In genomic region chr3:51128491-51129155, GRCm38 (mm10) we compare ENCODE assay signal across 10 mouse cellular contexts.
A peak's percentile ranks its signal among the peaks of the same experiment; 100 is the strongest.
DNase-seq lines count a peak whose midpoint lies in the region; TF ChIP-seq lines count a peak whose summit lies in the region.
"Had no signal": no experiment of that assay in that cellular context is flagged by ENCODE, and none has a peak within 500 bp of the region (broad histone marks: within the 10 kb centered on the region; RNA-seq: fewer than 3 reads in every experiment).

No protein-coding gene starts in this region.

- no peak for TF ChIP-seq CTCF in ES-Bruce4 (IDR thresholded peaks at IDR 0.05; ENCODE audit: low read depth, low read length)
- TF ChIP-seq CTCF in bone marrow, adult 2 months (IDR thresholded peaks at IDR 0.05; ENCODE audit: control insufficient read depth, insufficient read depth, low read length): no peak

- peak overlapping the region; percentile 97 for H3K27ac ChIP-seq in ES-Bruce4 (ENCODE audit: insufficient read depth, low read length)
- H3K27ac ChIP-seq in bone marrow, adult 2 months (ENCODE audit: control insufficient read depth, insufficient read depth, low read depth, low read length, poor library complexity): peak overlapping the region; percentile 7; the same call in 1 of the 2 replicates
- H3K27ac ChIP-seq: hindbrain, embryonic 10.5 days; limb, embryonic 13.5 days had no signal

- no peaks in the 10 kb centered on the region for H3K27me3 ChIP-seq in ES-Bruce4 (ENCODE audit: control insufficient read depth, insufficient read depth, low read length, poor library complexity, severe bottlenecking)
- H3K27me3 ChIP-seq: limb, embryonic 13.5 days had no signal

- no peak overlapping the region for H3K4me3 ChIP-seq in ES-Bruce4 (ENCODE audit: low read depth, low read length)
- no peak overlapping the region for H3K4me3 ChIP-seq in bone marrow, adult 2 months (replicated peaks; ENCODE audit: control insufficient read depth, low read depth, low read length)
- H3K4me3 ChIP-seq: hindbrain, embryonic 10.5 days; limb, embryonic 13.5 days had no signal

- no peaks in the 10 kb centered on the region for H3K9me3 ChIP-seq in ES-Bruce4 (replicated peaks; ENCODE audit: control insufficient read depth, insufficient read depth, low read length, poor library complexity, severe bottlenecking)
- H3K9me3 ChIP-seq: hindbrain, embryonic 10.5 days; limb, embryonic 13.5 days had no signal

- intact Hi-C loops in gastrocnemius, postnatal 36 days (cut with DNase I): no loop called here
- intact Hi-C loops in left cerebral cortex, postnatal 10 days (cut with DNase I): loop anchor here (10.0 kb wide), 1 partner anchor 744 kb away; no protein-coding TSS in a partner anchor

- peak; percentile 61 to 64 for DNase-seq in natural killer cell, adult 2 months (ENCODE audit: low spot score in 2 of 2)
- DNase-seq in thymus, postnatal 25 days: peak; percentile 52
- no peak for DNase-seq in gastrocnemius, adult 8-10 months (ENCODE audit: low spot score in 2 of 2)
- no peak for DNase-seq in gastrocnemius, postnatal 36 days
- no peak for DNase-seq in left cerebral cortex, postnatal 10 days (ENCODE audit: extremely low spot score in 1 of 2, low spot score in 2 of 2)
- DNase-seq: kidney, adult 9 months had no signal

- 21% methylated on average over 10 of the region's 10 CpGs for WGBS in bone marrow, adult 2 months

- no peaks in the 10 kb centered on the region for H3K36me3 ChIP-seq in ES-Bruce4 (ENCODE audit: control insufficient read depth, insufficient read depth, low read length, poor library complexity, severe bottlenecking)
- H3K36me3 ChIP-seq: hindbrain, embryonic 10.5 days; limb, embryonic 13.5 days had no signal

- H3K9ac ChIP-seq in ES-Bruce4 (ENCODE audit: low read depth, poor library complexity, severe bottlenecking): no peak overlapping the region
- H3K9ac ChIP-seq: limb, embryonic 13.5 days had no signal

- TF ChIP-seq EP300 in ES-Bruce4 (IDR thresholded peaks at IDR 0.05; ENCODE audit: insufficient read depth, low read depth, low read length): peak; percentile 61; the same call in 1 of the 2 replicates

- no peak for TF ChIP-seq POLR2A in ES-Bruce4 (IDR thresholded peaks at IDR 0.05; ENCODE audit: insufficient read depth, low read length)
- TF ChIP-seq POLR2A in bone marrow, adult 2 months (IDR thresholded peaks at IDR 0.05; ENCODE audit: borderline replicate concordance, control insufficient read depth, low read depth, low read length): no peak

- H3K4me1 ChIP-seq in ES-Bruce4 (ENCODE audit: control insufficient read depth, insufficient read depth, low read length): peaks cover 2% of the 10 kb centered on the region
- no peaks in the 10 kb centered on the region; the same call in 1 of the 2 replicates for H3K4me1 ChIP-seq in bone marrow, adult 2 months (ENCODE audit: control insufficient read depth, insufficient read depth, low read length)
- H3K4me1 ChIP-seq: hindbrain, embryonic 10.5 days had no signal

Comparison
In these comparisons a context has a peak if more than half of its experiments do, and no peak if none do; other contexts are left out.
1. DNase-seq: peak in natural killer cell, adult 2 months (2 of 2) and thymus, postnatal 25 days (single experiment); none in gastrocnemius, adult 8-10 months (0 of 2), gastrocnemius, postnatal 36 days (0 of 2) and left cerebral cortex, postnatal 10 days (0 of 2).